Mouse (Mus musculus) R1 (cell line): Measurements from ENCODE around the gene Mup19.
"Not testable (repeated sequence)": the region's sequence is repeated elsewhere in the genome, so short reads cannot be mapped to it uniquely, and the experiment has no call there.

Experiments
- DNase-seq: peaks from one replicate; pipeline ENCODE4 v3.0.0-alpha.2; 2018; ENCODE audit warnings: low read depth, low spot score

The Mup19 gene

DNA sequence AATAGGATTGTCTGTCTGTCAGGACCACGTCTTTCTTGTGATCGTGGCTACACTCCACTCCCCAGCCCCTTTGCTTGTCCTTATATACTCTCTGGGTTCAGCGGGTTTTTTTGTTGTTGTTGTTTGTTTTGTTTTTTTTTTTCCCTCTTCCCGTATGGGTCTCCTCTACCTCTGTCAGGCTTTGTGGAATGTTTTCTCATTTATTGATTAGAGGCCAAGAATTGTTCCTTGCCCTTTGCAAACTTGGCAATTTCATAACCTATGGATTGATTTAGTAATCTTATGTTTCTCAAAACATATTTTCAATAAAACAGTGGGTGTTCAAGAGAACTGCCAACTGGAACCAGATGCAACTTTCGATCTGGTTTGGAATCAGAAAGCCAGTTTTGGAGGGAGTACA is at the start of gene Mup19:
Gene Mup19, minus strand, starts transcription at position 101 of the 400 bp plus-strand sequence.
- not testable (repeated sequence) for DNase-seq

DNA sequence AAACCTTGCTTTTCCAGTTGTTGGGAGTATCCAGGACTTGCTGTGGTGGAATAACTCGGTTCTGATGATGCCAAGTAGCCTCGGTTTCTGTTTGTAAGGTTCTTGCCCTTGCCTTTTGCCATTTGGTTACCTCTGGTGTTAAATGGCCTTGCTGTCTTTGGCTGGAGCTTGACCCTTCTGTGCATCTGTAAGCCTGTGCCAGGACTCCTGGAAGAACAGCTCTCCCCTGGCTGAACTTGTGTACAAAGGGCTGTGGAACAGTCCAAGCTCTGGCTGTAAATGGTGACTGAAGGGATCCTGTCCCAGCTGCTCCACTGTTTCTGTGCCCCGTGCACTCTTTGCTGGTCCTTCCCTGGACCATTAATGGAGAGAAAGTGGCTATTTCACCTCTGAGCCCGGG is 47.1 kb upstream of the Mup19 start:
- DNase-seq, result no peak

DNA sequence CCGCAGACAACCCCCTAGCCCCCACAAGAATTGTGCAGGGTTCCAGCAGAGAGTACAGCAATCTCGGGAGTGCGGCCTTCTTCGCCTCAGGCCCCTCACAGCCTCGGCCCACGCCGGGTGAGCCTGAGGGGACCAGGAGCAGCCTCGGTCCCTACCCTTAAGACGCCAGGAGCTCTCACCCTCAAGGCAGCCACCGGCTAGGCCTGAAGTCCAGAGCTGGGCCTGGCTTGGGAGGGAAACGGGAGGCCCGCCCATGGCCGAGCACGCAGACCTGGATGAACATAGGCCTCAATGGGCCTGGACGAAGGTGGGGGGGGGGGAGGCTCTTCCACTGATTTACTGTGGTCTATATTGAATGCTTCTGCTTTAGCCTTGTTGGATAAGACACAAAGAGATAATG is 41.1 kb upstream of the Mup19 start:
- DNase-seq, result no peak

- DNase-seq, result not testable (repeated sequence)
Observed at GRCm38 (mm10) chr4:61822541-61822940, 40.5 kb upstream of the Mup19 start.

GRCm38 (mm10) chr4:61815602-61816001 is 33.5 kb upstream of the Mup19 start:
- no peak for DNase-seq

GRCm38 (mm10) chr4:61813435-61813834 is 31.4 kb upstream of the Mup19 start:
- no peak for DNase-seq

DNA sequence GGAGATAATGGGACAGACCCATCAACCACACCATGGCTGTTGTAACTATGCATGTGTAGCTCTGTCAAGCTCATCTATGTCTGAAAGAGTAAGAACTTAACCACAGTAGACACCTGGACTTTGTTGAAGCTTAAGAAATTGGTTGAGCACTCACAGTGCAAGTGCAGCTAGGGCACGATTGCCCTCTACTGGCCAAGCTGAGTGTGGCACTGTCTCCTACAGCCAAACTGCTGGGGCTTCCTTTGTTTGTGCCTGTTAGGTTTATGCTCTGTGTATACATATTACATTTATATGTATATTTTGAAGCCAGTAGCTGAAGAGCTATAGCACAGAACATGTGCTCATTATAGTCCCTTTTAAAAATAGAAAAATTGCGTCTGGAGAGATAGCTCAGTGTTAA is 29.1 kb upstream of the Mup19 start:
- peak; percentile 51 for DNase-seq

GRCm38 (mm10) chr4:61808926-61809325 is 26.9 kb upstream of the Mup19 start:
- not testable (repeated sequence) for DNase-seq

- DNase-seq, result not testable (repeated sequence)
Observed at GRCm38 (mm10) chr4:61789699-61790098, 7.6 kb upstream of the Mup19 start.

DNA sequence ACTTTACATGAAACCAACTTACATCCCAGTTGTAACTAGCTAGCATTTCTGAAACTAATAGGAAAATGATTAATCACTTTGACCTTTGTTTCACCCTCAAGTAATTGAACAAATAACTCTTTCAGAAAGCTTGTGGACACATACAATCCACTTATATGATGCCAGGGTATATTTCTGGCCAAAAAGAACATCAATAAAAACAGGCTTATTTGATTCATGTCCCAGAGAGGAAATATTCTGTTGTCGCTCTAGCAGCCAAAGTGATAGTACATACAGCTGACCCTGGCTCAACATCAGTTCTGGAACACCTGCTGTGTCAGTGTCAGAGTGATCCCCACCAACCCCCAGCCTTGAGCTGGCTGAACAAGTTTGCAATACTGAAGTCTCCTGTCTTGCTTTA is 2.2 kb upstream of the Mup19 start:
- not testable (repeated sequence) for DNase-seq
